ENCODE assay signal across 23 mouse cellular contexts in the genomic region with DNA sequence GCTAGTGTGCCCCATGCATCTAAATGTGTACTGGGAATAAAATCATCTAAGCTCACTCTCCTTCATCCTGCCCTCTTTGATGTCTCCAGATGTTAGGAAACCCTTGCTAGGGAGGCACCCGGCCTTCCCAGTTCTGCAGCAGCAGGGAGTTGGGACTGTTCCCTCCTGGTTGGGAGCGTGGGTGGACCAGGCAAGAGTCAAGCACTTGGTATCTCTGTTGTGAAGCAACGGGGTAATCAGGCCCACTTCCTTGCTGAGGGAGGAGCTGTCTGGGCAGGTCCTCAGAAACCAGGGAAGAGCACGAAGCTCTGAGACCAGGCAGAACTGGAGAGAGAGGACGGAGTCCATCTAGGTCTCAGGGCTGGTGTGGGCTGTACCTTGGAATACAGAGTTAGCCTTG.
DNase-seq lines count a peak whose midpoint lies in the region; ATAC-seq lines count a peak whose summit lies in the region.
"Had no signal": no experiment of that assay in that cellular context is flagged by ENCODE, and none has a peak within 500 bp of the region (broad histone marks: within the 10 kb centered on the region; RNA-seq: fewer than 3 reads in every experiment).

No protein-coding gene starts in this region.

- H3K9ac ChIP-seq in heart, embryonic 11.5 days (ENCODE audit: low read depth, low read length): no peak overlapping the region
- H3K9ac ChIP-seq in heart, embryonic 12.5 days: no peak overlapping the region
- H3K9ac ChIP-seq: forebrain, embryonic 13.5 days; heart, embryonic 15.5 days; hindbrain, embryonic 13.5 days had no signal

- no peak overlapping the region for H3K4me3 ChIP-seq in heart, embryonic 11.5 days (ENCODE audit: low read depth, low read length)
- H3K4me3 ChIP-seq in heart, embryonic 12.5 days: no peak overlapping the region
- H3K4me3 ChIP-seq: forebrain, embryonic 10.5 days; forebrain, embryonic 13.5 days; heart, embryonic 15.5 days; hindbrain, embryonic 10.5 days; hindbrain, embryonic 13.5 days had no signal

- H3K4me2 ChIP-seq in heart, embryonic 11.5 days: no peak overlapping the region
- no peak overlapping the region for H3K4me2 ChIP-seq in heart, embryonic 12.5 days
- H3K4me2 ChIP-seq: forebrain, embryonic 13.5 days; heart, embryonic 15.5 days; hindbrain, embryonic 13.5 days had no signal

- no peak overlapping the region for H3K27ac ChIP-seq in heart, embryonic 11.5 days (ENCODE audit: low read depth, low read length)
- no peak overlapping the region for H3K27ac ChIP-seq in heart, embryonic 12.5 days (ENCODE audit: poor library complexity, severe bottlenecking)
- H3K27ac ChIP-seq: forebrain, embryonic 10.5 days; forebrain, embryonic 13.5 days; heart, embryonic 15.5 days; hindbrain, embryonic 10.5 days; hindbrain, embryonic 13.5 days had no signal

- H3K27me3 ChIP-seq in heart, embryonic 11.5 days (ENCODE audit: control insufficient read depth, insufficient read depth, low read length): no peaks in the 10 kb centered on the region
- H3K27me3 ChIP-seq in heart, embryonic 12.5 days (replicated peaks): no peaks in the 10 kb centered on the region
- H3K27me3 ChIP-seq: forebrain, embryonic 13.5 days; heart, embryonic 15.5 days; hindbrain, embryonic 13.5 days; Patski had no signal

- no peaks in the 10 kb centered on the region for H3K4me1 ChIP-seq in heart, embryonic 11.5 days (ENCODE audit: control insufficient read depth, insufficient read depth, low read length)
- no peaks in the 10 kb centered on the region for H3K4me1 ChIP-seq in heart, embryonic 12.5 days (replicated peaks)
- H3K4me1 ChIP-seq: forebrain, embryonic 13.5 days; heart, embryonic 15.5 days; hindbrain, embryonic 10.5 days; hindbrain, embryonic 13.5 days had no signal

- 46% methylated on average over 5 of the region's 5 CpGs for WGBS in heart, embryonic 11.5 days (ENCODE audit: insufficient replicate concordance)
- WGBS in heart, embryonic 12.5 days: 51% methylated on average over 5 of the region's 5 CpGs

- DNase-seq in heart, adult 11 months: peak; percentile 92
- DNase-seq in heart, postnatal 4 days: peak; percentile 18
- DNase-seq in lung, postnatal 36 days: peak; percentile 0
- no peak for DNase-seq in lung, postnatal 10 days
- DNase-seq in Muller cell, postnatal 12 days (ENCODE audit: inconsistent ontology term): peak; percentile 50
- DNase-seq in kidney, postnatal 4 days: no peak
- DNase-seq: adrenal gland, postnatal 10 days; adrenal gland, postnatal 36 days; cerebellum, adult 18-20 months; cerebellum, adult 9-10 months; cerebellum, postnatal 14 days; gastrocnemius, postnatal 10 days; gastrocnemius, postnatal 36 days had no signal

- no peaks in the 10 kb centered on the region for H3K9me3 ChIP-seq in heart, embryonic 11.5 days (replicated peaks; ENCODE audit: control insufficient read depth, low read length)
- H3K9me3 ChIP-seq in heart, embryonic 12.5 days (replicated peaks): no peaks in the 10 kb centered on the region
- H3K9me3 ChIP-seq: forebrain, embryonic 10.5 days; forebrain, embryonic 13.5 days; heart, embryonic 15.5 days; hindbrain, embryonic 10.5 days; hindbrain, embryonic 13.5 days had no signal

- no peaks in the 10 kb centered on the region for H3K36me3 ChIP-seq in heart, embryonic 11.5 days (ENCODE audit: control insufficient read depth, insufficient read depth, low read length)
- no peaks in the 10 kb centered on the region for H3K36me3 ChIP-seq in heart, embryonic 12.5 days
- H3K36me3 ChIP-seq: forebrain, embryonic 10.5 days; heart, embryonic 15.5 days; hindbrain, embryonic 10.5 days; hindbrain, embryonic 13.5 days had no signal

- ATAC-seq in heart, embryonic 11.5 days (replicated peaks; ENCODE audit: insufficient number of reproducible peaks, low FRiP score, low TSS enrichment): no peak
- ATAC-seq in heart, embryonic 12.5 days (ENCODE audit: insufficient number of reproducible peaks, low FRiP score): no peak
- ATAC-seq: forebrain, embryonic 13.5 days; forebrain, embryonic 16.5 days; hindbrain, embryonic 16.5 days; Patski had no signal

Comparison
In these comparisons a context has a peak if more than half of its experiments do, and no peak if none do; other contexts are left out.
1. DNase-seq: peak in heart, adult 11 months (single experiment), heart, postnatal 4 days (single experiment), lung, postnatal 36 days (single experiment) and Muller cell, postnatal 12 days (single experiment); none in lung, postnatal 10 days (single experiment) and kidney, postnatal 4 days (0 of 2).